In the genomic region with DNA sequence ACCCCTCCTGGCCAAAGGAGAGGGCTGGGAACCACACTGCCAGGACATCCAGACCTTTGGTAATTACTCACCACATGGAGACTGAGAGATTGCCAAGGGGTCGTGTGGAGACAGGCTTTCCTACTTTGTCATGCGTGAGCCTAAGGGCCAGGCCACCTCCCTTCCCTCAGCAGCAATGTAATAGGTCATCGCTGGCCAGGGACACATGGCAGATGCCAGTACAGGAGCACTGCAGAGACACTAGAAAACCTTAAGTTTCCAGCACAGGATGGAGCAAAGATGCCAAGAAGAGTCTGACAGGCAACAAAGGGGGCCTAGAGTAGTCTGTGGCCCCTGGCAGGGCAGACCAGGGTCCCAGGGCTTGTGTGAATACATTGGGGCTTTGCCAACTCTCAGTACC, we compare ENCODE assay signal across 34 mouse cellular contexts.
DNase-seq lines count a peak whose midpoint lies in the region; ATAC-seq and TF ChIP-seq lines count a peak whose summit lies in the region.
"Had no signal": no experiment of that assay in that cellular context is flagged by ENCODE, and none has a peak within 500 bp of the region (broad histone marks: within the 10 kb centered on the region; RNA-seq: fewer than 3 reads in every experiment).

No protein-coding gene starts in this region.

- H3K36me3 ChIP-seq in midbrain, postnatal 0 days (ENCODE audit: insufficient read depth, low read length) = no peaks in the 10 kb centered on the region
- H3K36me3 ChIP-seq in midbrain, embryonic 14.5 days (ENCODE audit: control insufficient read depth, insufficient read depth, low read length) = no peaks in the 10 kb centered on the region
- H3K36me3 ChIP-seq: embryonic facial prominence, embryonic 12.5 days; forebrain, embryonic 15.5 days; heart, embryonic 12.5 days; limb, embryonic 13.5 days; lung, embryonic 15.5 days; midbrain, embryonic 12.5 days; neural tube, embryonic 15.5 days had no signal

- no peaks in the 10 kb centered on the region for H3K27me3 ChIP-seq in midbrain, postnatal 0 days (ENCODE audit: insufficient read depth, low read length)
- no peaks in the 10 kb centered on the region for H3K27me3 ChIP-seq in midbrain, embryonic 14.5 days (ENCODE audit: control insufficient read depth, insufficient read depth, low read length)
- H3K27me3 ChIP-seq in cerebellum, adult 2 months (ENCODE audit: control insufficient read depth, insufficient read depth, low read length) = no peaks in the 10 kb centered on the region
- H3K27me3 ChIP-seq: forebrain, embryonic 15.5 days; heart, embryonic 12.5 days; limb, embryonic 13.5 days; lung, embryonic 15.5 days; megakaryocyte, embryonic 14.5 days; midbrain, embryonic 12.5 days; neural tube, embryonic 15.5 days had no signal

- no peak for TF ChIP-seq POLR2A in cerebellum, adult 2 months (IDR thresholded peaks at IDR 0.05; ENCODE audit: borderline replicate concordance, insufficient read depth, low read length)

- 84% methylated on average over 3 of the region's 3 CpGs for WGBS in midbrain, postnatal 0 days
- WGBS in midbrain, embryonic 14.5 days = 78% methylated on average over 3 of the region's 3 CpGs
- 11% methylated on average over 3 of the region's 3 CpGs for WGBS in cerebellum, adult 2 months

- no peak for ATAC-seq in midbrain, postnatal 0 days (ENCODE audit: low FRiP score)
- no peak for ATAC-seq in midbrain, embryonic 14.5 days (ENCODE audit: low FRiP score, low TSS enrichment)
- ATAC-seq in activated CD4-positive, CD25-positive, alpha-beta regulatory T cell, adult 4 months = no peak
- ATAC-seq: CD4-positive, CD25-positive, alpha-beta regulatory T cell, adult 4 months; forebrain, embryonic 15.5 days; inflammation-experienced regulatory T-cells, adult 6 months had no signal

- no peak for TF ChIP-seq CTCF in midbrain, postnatal 0 days (IDR thresholded peaks at IDR 0.05)
- no peak for TF ChIP-seq CTCF in cerebellum, adult 2 months (IDR thresholded peaks at IDR 0.05; ENCODE audit: borderline replicate concordance, insufficient read depth, low read depth, low read length)

- no peaks in the 10 kb centered on the region for H3K9me3 ChIP-seq in midbrain, postnatal 0 days (ENCODE audit: low read length)
- H3K9me3 ChIP-seq in midbrain, embryonic 14.5 days (ENCODE audit: control insufficient read depth, low read length) = no peaks in the 10 kb centered on the region
- H3K9me3 ChIP-seq: embryonic facial prominence, embryonic 12.5 days; forebrain, embryonic 15.5 days; heart, embryonic 12.5 days; limb, embryonic 13.5 days; lung, embryonic 15.5 days; midbrain, embryonic 12.5 days; neural tube, embryonic 15.5 days had no signal

- H3K4me1 ChIP-seq in midbrain, postnatal 0 days (ENCODE audit: insufficient read depth, low read length) = no peaks in the 10 kb centered on the region; the same call in 1 of the 2 replicates
- H3K4me1 ChIP-seq in midbrain, embryonic 14.5 days (ENCODE audit: control insufficient read depth, insufficient read depth, low read length) = peaks cover 16% of the 10 kb centered on the region; the same call in 1 of the 2 replicates
- peaks cover 27% of the 10 kb centered on the region for H3K4me1 ChIP-seq in cerebellum, adult 2 months (ENCODE audit: control insufficient read depth, insufficient read depth, low read length)
- H3K4me1 ChIP-seq: embryonic facial prominence, embryonic 12.5 days; heart, embryonic 12.5 days; lung, embryonic 15.5 days; megakaryocyte, embryonic 14.5 days had no signal

- DNase-seq in midbrain, postnatal 0 days (ENCODE audit: low spot score) = peak; percentile 31
- DNase-seq in midbrain, embryonic 14.5 days = no peak
- peak; percentile 71 to 85 for DNase-seq in cerebellum, adult 2 months
- DNase-seq in cerebellum, postnatal 14 days = peak; percentile 80 to 83
- DNase-seq in thymus, postnatal 14 days = no peak
- DNase-seq in natural killer cell, adult 2 months (ENCODE audit: low spot score in 2 of 2) = no peak
- DNase-seq: adrenal gland, postnatal 36 days; embryo, embryonic 11 days; gastrocnemius, postnatal 25 days; heart, adult 18-20 months; heart, postnatal 4 days; kidney, adult 11 months; kidney, postnatal 14 days; layer of hippocampus, adult 9-11 months; lung, postnatal 4 days; retina, postnatal 1 day; right cerebral cortex, postnatal 25 days; spleen, adult 18-20 months; thymus, adult 18-20 months; thymus, postnatal 36 days had no signal

- H3K4me3 ChIP-seq in midbrain, postnatal 0 days (ENCODE audit: low read depth, low read length) = no peak overlapping the region
- H3K4me3 ChIP-seq in midbrain, embryonic 14.5 days (replicated peaks; ENCODE audit: low read depth, low read length) = no peak overlapping the region
- H3K4me3 ChIP-seq in cerebellum, adult 2 months (replicated peaks; ENCODE audit: insufficient read depth, low read depth, low read length) = no peak overlapping the region
- H3K4me3 ChIP-seq: embryonic facial prominence, embryonic 12.5 days; forebrain, embryonic 15.5 days; heart, embryonic 12.5 days; limb, embryonic 13.5 days; lung, embryonic 15.5 days; megakaryocyte, embryonic 14.5 days; midbrain, embryonic 12.5 days; neural tube, embryonic 15.5 days had no signal

- no peak overlapping the region for H3K27ac ChIP-seq in midbrain, postnatal 0 days (ENCODE audit: low read depth, low read length)
- H3K27ac ChIP-seq in midbrain, embryonic 14.5 days (replicated peaks; ENCODE audit: low read depth, low read length) = no peak overlapping the region
- H3K27ac ChIP-seq in cerebellum, adult 2 months (ENCODE audit: insufficient read depth, low read length) = no peak overlapping the region
- H3K27ac ChIP-seq: embryonic facial prominence, embryonic 12.5 days; forebrain, embryonic 15.5 days; hindbrain, embryonic 14.5 days; limb, embryonic 13.5 days; lung, embryonic 15.5 days; midbrain, embryonic 12.5 days; neural tube, embryonic 15.5 days; stomach, postnatal 0 days had no signal

- H3K9ac ChIP-seq in midbrain, postnatal 0 days (replicated peaks; ENCODE audit: low read length, poor library complexity, severe bottlenecking) = no peak overlapping the region
- H3K9ac ChIP-seq in midbrain, embryonic 14.5 days (replicated peaks; ENCODE audit: low read length) = no peak overlapping the region
- H3K9ac ChIP-seq: embryonic facial prominence, embryonic 12.5 days; forebrain, embryonic 15.5 days; heart, embryonic 12.5 days; hindbrain, embryonic 14.5 days; limb, embryonic 13.5 days; lung, embryonic 15.5 days; midbrain, embryonic 12.5 days; neural tube, embryonic 15.5 days had no signal

- no peak overlapping the region for H3K4me2 ChIP-seq in midbrain, postnatal 0 days (ENCODE audit: low read depth, low read length, poor library complexity, severe bottlenecking)
- H3K4me2 ChIP-seq in midbrain, embryonic 14.5 days (ENCODE audit: low read length) = no peak overlapping the region
- H3K4me2 ChIP-seq: embryonic facial prominence, embryonic 12.5 days; forebrain, embryonic 15.5 days; heart, embryonic 12.5 days; hindbrain, embryonic 14.5 days; limb, embryonic 13.5 days; liver, embryonic 11.5 days; lung, embryonic 15.5 days; midbrain, embryonic 12.5 days; neural tube, embryonic 15.5 days had no signal

Comparison
In these comparisons a context has a peak if more than half of its experiments do, and no peak if none do; other contexts are left out.
1. DNase-seq: peak in midbrain, postnatal 0 days (single experiment), cerebellum, adult 2 months (2 of 2) and cerebellum, postnatal 14 days (2 of 2); none in midbrain, embryonic 14.5 days (single experiment), thymus, postnatal 14 days (single experiment) and natural killer cell, adult 2 months (0 of 2).